Mouse (Mus musculus) lung, adult 2 months (tissue): ENCODE measurements around the gene Ifna16. TPM values are rescaled to one million over a fixed set of nuclear protein-coding genes. Genes with fewer than 3 reads are reported as not detected.
A peak's percentile ranks its signal among the peaks of the same experiment; 100 is the strongest.

Experiments used
- DNase-seq: peaks from one replicate; pipeline ENCODE4 v3.0.0; 2022
- H3K4me1 ChIP-seq: fragments of 200-500 bp; 2 replicates; pipeline ENCODE4 v1.6.1; 2011; ENCODE audit warnings: low read length; ENCODE audit not compliant: control insufficient read depth, insufficient read depth
- H3K4me3 ChIP-seq: fragments of 200-500 bp; replicated peaks from 2 replicates; pipeline ENCODE3; 2011; ENCODE audit warnings: low read depth, mild to moderate bottlenecking, control low read depth, low read length; ENCODE audit errors: extremely low read depth
- CTCF ChIP-seq: fragments of 200-500 bp; IDR thresholded peaks from 2 replicates; pipeline ENCODE4 v1.5.1; 2011; ENCODE audit warnings: mild to moderate bottlenecking, low read length, control low read depth; ENCODE audit not compliant: insufficient read depth
- POLR2A ChIP-seq: fragments of 200-500 bp; IDR thresholded peaks from 2 replicates; pipeline ENCODE4 v1.6.1; 2011; ENCODE audit warnings: low read depth, mild to moderate bottlenecking, control low read depth, low read length, borderline replicate concordance; ENCODE audit errors: extremely low read depth
- WGBS: fragments of 180-500 bp; shearing (Covaris S2); methylation state at CpG from one replicate; pipeline ENCODE4 v1.1.7; 2018; 5-methylcytosine and 5-hydroxymethylcytosine counted together
- polyA plus RNA-seq: library from polyadenylated mRNA; depleted of rRNA; stranded (reverse); fragments of >200 nt; gene quantifications from 2 replicates; pipeline ENCODE4 v1.2.3, GENCODE M21; 2012

Gene Ifna16
- polyA plus RNA-seq, 1 experiment: not detected

DNA sequence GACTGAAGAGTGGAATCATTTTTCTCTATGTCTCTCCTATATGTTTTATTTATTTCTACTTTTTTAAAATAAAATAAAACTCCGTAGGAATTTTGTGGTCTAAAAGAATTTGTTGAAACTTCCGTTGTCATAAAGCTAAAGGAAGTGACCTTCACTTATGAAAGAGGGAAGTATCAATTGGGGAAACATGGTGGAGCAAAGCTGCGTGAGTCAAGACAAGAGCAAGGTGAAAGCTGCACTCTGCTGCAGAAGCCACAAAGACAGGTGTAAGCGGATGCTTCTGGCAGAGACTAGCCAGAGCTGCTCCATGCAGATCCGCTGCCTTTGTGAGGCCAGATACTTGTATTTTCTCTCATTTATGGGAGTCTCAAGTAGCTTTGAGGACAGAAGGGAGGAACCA, 22.1 kb upstream of the Ifna16 start:
- DNase-seq: no peak
- TF ChIP-seq POLR2A (no peak), CTCF (no peak)
- Histone ChIP-seq H3K4me3 (no peak overlapping the region), H3K4me1 (no peaks in the 10 kb centered on the region)
- 68% methylated on average over 5 of the region's 5 CpGs for WGBS

- H3K4me1 ChIP-seq: no peaks in the 10 kb centered on the region
- no peak for DNase-seq
- TF ChIP-seq POLR2A (no peak), CTCF (no peak)
- H3K4me3 ChIP-seq: no peak overlapping the region
- WGBS: 81% methylated on average over 4 of the region's 4 CpGs
Observed at GRCm38 (mm10) chr4:88697753-88698152, 21.0 kb upstream of the Ifna16 start.

DNA sequence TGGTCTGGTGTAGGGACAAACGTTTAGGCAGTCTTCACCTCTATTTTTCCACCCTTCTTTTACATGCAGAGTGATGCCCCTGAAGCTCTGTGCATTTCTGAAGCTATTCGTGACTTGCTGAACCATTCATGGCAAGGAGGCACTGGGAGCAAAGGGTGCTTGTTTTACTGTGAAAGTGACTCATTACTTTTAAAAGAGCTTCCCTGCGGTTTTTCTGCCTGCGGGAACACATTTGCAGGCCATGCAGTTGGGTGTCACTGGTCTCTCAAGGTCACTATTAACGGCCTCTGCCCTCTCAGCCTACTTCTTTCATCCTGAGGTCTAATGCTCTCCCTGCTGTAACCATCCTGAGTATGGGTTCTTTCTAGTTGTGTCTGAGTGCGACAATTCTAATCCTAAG, 20.4 kb upstream of the Ifna16 start:
- Histone ChIP-seq H3K4me3 (no peak overlapping the region), H3K4me1 (no peaks in the 10 kb centered on the region)
- no peak for DNase-seq
- WGBS: 66% methylated on average over 6 of the region's 6 CpGs
- TF ChIP-seq POLR2A: no peak
- TF ChIP-seq CTCF: no peak

GRCm38 (mm10) chr4:88696237-88696884, 19.6 kb upstream of the Ifna16 start:
- 23% methylated on average over 3 of the region's 3 CpGs for WGBS
- Histone ChIP-seq H3K4me1 (no peaks in the 10 kb centered on the region), H3K4me3 (no peak overlapping the region)
- DNase-seq: peak; percentile 70
- TF ChIP-seq CTCF (peak; percentile 100), POLR2A (no peak; the same call in 1 of the 2 replicates)

GRCm38 (mm10) chr4:88693392-88693791, 16.7 kb upstream of the Ifna16 start:
- TF ChIP-seq CTCF (no peak), POLR2A (no peak)
- WGBS: 58% methylated on average over 2 of the region's 2 CpGs
- no peak overlapping the region for H3K4me3 ChIP-seq
- no peak for DNase-seq
- H3K4me1 ChIP-seq: no peaks in the 10 kb centered on the region

- TF ChIP-seq CTCF: no peak
- TF ChIP-seq POLR2A: no peak
Observed at GRCm38 (mm10) chr4:88692537-88692936, 15.8 kb upstream of the Ifna16 start.

GRCm38 (mm10) chr4:88691259-88691658, 14.5 kb upstream of the Ifna16 start, which contains the start of gene Ifnab:
Gene Ifnab, minus strand, starts transcription at chr4:88691359.
- TF ChIP-seq CTCF: no peak
- TF ChIP-seq POLR2A: no peak

More at GRCm38 (mm10) chr4:88692537-88692936, 15.8 kb upstream of the Ifna16 start:
- DNase-seq: no peak
- WGBS: 56% methylated on average over 1 of the region's 1 CpGs
- Histone ChIP-seq H3K4me1 (no peaks in the 10 kb centered on the region), H3K4me3 (no peak overlapping the region)

DNA sequence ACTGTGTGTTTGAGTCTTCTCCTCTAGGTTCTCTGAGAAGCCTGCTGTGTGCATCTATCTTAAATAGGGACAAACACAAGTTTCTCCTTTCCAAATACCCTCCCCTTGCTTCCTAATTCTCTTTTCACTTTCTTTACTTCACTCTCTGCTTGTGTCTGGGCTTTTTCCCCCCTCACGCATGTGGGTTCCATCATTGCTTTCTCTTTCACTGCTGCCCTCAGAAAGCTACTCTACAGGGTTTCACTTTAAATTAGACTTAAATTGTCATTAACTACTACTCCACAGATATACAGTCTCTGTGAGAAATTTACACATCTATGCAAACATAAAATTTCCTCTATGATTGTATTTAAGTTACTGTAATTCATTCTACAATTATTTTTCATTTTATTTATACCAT, 7.1 kb upstream of the Ifna16 start, which contains the start of gene Ifna2:
Gene Ifna2, minus strand, starts transcription at position 101 of the 400 bp plus-strand sequence.
- H3K4me1 ChIP-seq: no peaks in the 10 kb centered on the region
- TF ChIP-seq CTCF: no peak
- no peak for TF ChIP-seq POLR2A
- H3K4me3 ChIP-seq: no peak within 1 kb of the TSS
- no peak for DNase-seq
- WGBS: 89% methylated on average over 1 of the region's 1 CpGs

More at GRCm38 (mm10) chr4:88691259-88691658, 14.5 kb upstream of the Ifna16 start, which contains the start of gene Ifnab:
- no peaks in the 10 kb centered on the region for H3K4me1 ChIP-seq
- no peak within 1 kb of the TSS for H3K4me3 ChIP-seq
- 56% methylated on average over 2 of the region's 2 CpGs for WGBS
- no peak for DNase-seq

- 33% methylated on average over 3 of the region's 3 CpGs for WGBS
- TF ChIP-seq POLR2A (no peak), CTCF (no peak)
- no peak for DNase-seq
- no peaks in the 10 kb centered on the region for H3K4me1 ChIP-seq
- H3K4me3 ChIP-seq: no peak overlapping the region
Observed at GRCm38 (mm10) chr4:88681353-88681752, 4.6 kb upstream of the Ifna16 start.

- H3K4me3 ChIP-seq: no peak overlapping the region
- DNase-seq: no peak
- WGBS: 39% methylated on average over 8 of the region's 8 CpGs
- TF ChIP-seq POLR2A (no peak), CTCF (no peak)
- no peaks in the 10 kb centered on the region for H3K4me1 ChIP-seq
Observed at GRCm38 (mm10) chr4:88680362-88680761, 3.6 kb upstream of the Ifna16 start.
